26 mouse cellular contexts compared by ENCODE assay signal in the genomic region with DNA sequence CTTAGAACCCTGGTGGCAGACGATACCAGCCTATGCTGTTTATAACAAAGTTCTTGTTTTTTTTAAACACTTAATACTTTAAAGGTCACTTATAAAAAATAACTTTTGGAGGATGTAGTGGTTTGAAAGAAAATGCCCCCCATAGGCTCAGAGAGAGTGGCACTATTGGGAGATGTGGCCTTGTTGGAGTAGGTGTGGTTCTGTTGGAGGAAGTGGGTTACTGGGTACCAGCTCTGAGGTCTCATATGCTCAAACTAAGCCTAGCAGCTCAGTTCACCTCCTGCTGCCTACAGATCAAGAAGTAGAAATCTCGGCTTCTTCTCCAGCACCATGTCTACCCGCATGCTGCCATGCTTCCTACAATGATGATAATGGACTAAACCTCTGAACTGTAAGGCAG.
"Had no signal": no experiment of that assay in that cellular context is flagged by ENCODE, and none has a peak within 500 bp of the region (broad histone marks: within the 10 kb centered on the region; RNA-seq: fewer than 3 reads in every experiment).

No protein-coding gene starts in this region.

- H3K4me1 ChIP-seq: heart, embryonic 15.5 days; hindbrain, embryonic 12.5 days; intestine, embryonic 15.5 days; kidney, embryonic 15.5 days; limb, embryonic 10.5 days; limb, embryonic 12.5 days; liver, embryonic 13.5 days; liver, embryonic 15.5 days had no signal

- H3K4me2 ChIP-seq: heart, embryonic 11.5 days; heart, embryonic 13.5 days; heart, embryonic 15.5 days; hindbrain, embryonic 12.5 days; hindbrain, embryonic 14.5 days; intestine, embryonic 15.5 days; kidney, embryonic 15.5 days; limb, embryonic 12.5 days; liver, embryonic 11.5 days; liver, embryonic 13.5 days; liver, embryonic 15.5 days had no signal

- H3K27ac ChIP-seq: heart, adult 2 months; heart, embryonic 13.5 days; heart, embryonic 15.5 days; hindbrain, embryonic 12.5 days; hindbrain, embryonic 14.5 days; intestine, embryonic 15.5 days; kidney, embryonic 15.5 days; kidney, postnatal 0 days; left cerebral cortex, adult 2 months; limb, embryonic 10.5 days; limb, embryonic 12.5 days; liver, embryonic 13.5 days; liver, embryonic 15.5 days had no signal

- H3K4me3 ChIP-seq: heart, adult 2 months; heart, embryonic 13.5 days; heart, embryonic 15.5 days; hindbrain, embryonic 12.5 days; intestine, embryonic 15.5 days; kidney, embryonic 15.5 days; left cerebral cortex, adult 2 months; limb, embryonic 10.5 days; limb, embryonic 12.5 days; liver, embryonic 13.5 days; liver, embryonic 15.5 days had no signal

- H3K9me3 ChIP-seq: heart, embryonic 13.5 days; heart, embryonic 15.5 days; hindbrain, embryonic 12.5 days; intestine, embryonic 15.5 days; kidney, embryonic 15.5 days; limb, embryonic 10.5 days; limb, embryonic 12.5 days; liver, embryonic 13.5 days; liver, embryonic 15.5 days had no signal

- H3K9ac ChIP-seq: heart, embryonic 13.5 days; heart, embryonic 15.5 days; hindbrain, embryonic 12.5 days; hindbrain, embryonic 14.5 days; intestine, embryonic 15.5 days; kidney, embryonic 15.5 days; limb, embryonic 12.5 days; liver, embryonic 13.5 days; liver, embryonic 15.5 days had no signal

- ATAC-seq: hindbrain, embryonic 16.5 days; intestine, embryonic 15.5 days; intestine, postnatal 0 days had no signal

- DNase-seq: gastrocnemius, postnatal 14 days; gastrocnemius, postnatal 36 days; heart, adult 2 months; heart, postnatal 14 days; heart, postnatal 36 days; kidney, adult 18-20 months; kidney, adult 8-10 months; kidney, postnatal 14 days; kidney, postnatal 36 days; liver; liver, embryonic 13.5 days had no signal

- H3K27me3 ChIP-seq: heart, embryonic 13.5 days; heart, embryonic 15.5 days; hindbrain, embryonic 12.5 days; intestine, embryonic 15.5 days; kidney, embryonic 15.5 days; limb, embryonic 12.5 days; liver, embryonic 13.5 days; liver, embryonic 15.5 days had no signal
